24 mouse cellular contexts compared by ENCODE assay signal in the genomic region with DNA sequence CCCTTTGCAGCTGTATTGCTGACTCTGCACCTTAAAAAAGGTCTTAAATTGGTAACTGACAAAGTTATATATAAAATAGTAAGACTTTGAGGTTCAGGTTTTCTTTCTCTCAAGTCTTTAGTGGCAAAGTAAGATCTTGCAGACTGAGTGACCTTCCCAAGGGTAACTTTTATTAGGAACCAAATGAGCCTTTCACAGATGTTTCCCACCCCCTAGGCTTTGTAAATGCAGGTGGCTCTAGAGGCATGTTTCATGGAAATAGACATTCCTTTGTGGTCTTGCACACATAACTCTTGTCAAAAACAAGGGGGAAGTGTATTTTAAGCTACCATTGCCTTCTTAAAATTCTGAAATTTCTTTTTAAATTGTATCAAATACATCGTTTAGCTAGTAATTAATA.
"Had no signal": no experiment of that assay in that cellular context is flagged by ENCODE, and none has a peak within 500 bp of the region (broad histone marks: within the 10 kb centered on the region; RNA-seq: fewer than 3 reads in every experiment).

No protein-coding gene starts in this region.

- H3K9ac ChIP-seq: heart, embryonic 13.5 days; heart, embryonic 15.5 days; hindbrain, embryonic 14.5 days; intestine, embryonic 15.5 days; limb, embryonic 15.5 days; liver, embryonic 12.5 days; liver, embryonic 14.5 days had no signal

- H3K36me3 ChIP-seq: heart, embryonic 13.5 days; heart, embryonic 15.5 days; intestine, embryonic 15.5 days; limb, embryonic 15.5 days; liver, embryonic 12.5 days had no signal

- H3K4me2 ChIP-seq: heart, embryonic 11.5 days; heart, embryonic 13.5 days; heart, embryonic 15.5 days; hindbrain, embryonic 14.5 days; intestine, embryonic 15.5 days; limb, embryonic 15.5 days; liver, embryonic 12.5 days had no signal

- ATAC-seq: hindbrain, embryonic 16.5 days; inflammation-experienced regulatory T-cells, adult 6 months; intestine, embryonic 15.5 days; intestine, postnatal 0 days; liver, embryonic 12.5 days had no signal

- H3K9me3 ChIP-seq: heart, embryonic 13.5 days; heart, embryonic 15.5 days; intestine, embryonic 15.5 days; limb, embryonic 15.5 days; liver, embryonic 12.5 days had no signal

- H3K27ac ChIP-seq: heart, adult 2 months; heart, embryonic 13.5 days; heart, embryonic 15.5 days; hindbrain, embryonic 14.5 days; intestine, embryonic 15.5 days; layer of hippocampus, adult 2 months; left cerebral cortex, adult 2 months; limb, embryonic 15.5 days; liver, embryonic 12.5 days; liver, embryonic 14.5 days had no signal

- H3K27me3 ChIP-seq: heart, embryonic 13.5 days; heart, embryonic 15.5 days; intestine, embryonic 15.5 days; limb, embryonic 15.5 days; liver, embryonic 12.5 days had no signal

- DNase-seq: gastrocnemius, postnatal 14 days; gastrocnemius, postnatal 36 days; heart, adult 11 months; heart, adult 2 months; heart, postnatal 14 days; heart, postnatal 36 days; kidney, adult 18-20 months; kidney, adult 8-10 months; kidney, postnatal 10 days; kidney, postnatal 25 days; kidney, postnatal 4 days had no signal

- H3K4me3 ChIP-seq: heart, adult 2 months; heart, embryonic 13.5 days; heart, embryonic 15.5 days; intestine, embryonic 15.5 days; layer of hippocampus, adult 2 months; left cerebral cortex, adult 2 months; limb, embryonic 15.5 days; liver, embryonic 12.5 days had no signal

- H3K4me1 ChIP-seq: heart, embryonic 13.5 days; heart, embryonic 15.5 days; intestine, embryonic 15.5 days; limb, embryonic 15.5 days; liver, embryonic 12.5 days had no signal
